Mouse (Mus musculus) E14TG2a.4 (cell line): ENCODE results near the gene Ddx49.

Experiments used
- CTCF ChIP-seq: conservative IDR thresholded peaks from 2 replicates; pipeline ENCODE4 v1.5.1; 2014; ENCODE audit warnings: low read length
- NANOG ChIP-seq: IDR thresholded peaks from 2 replicates; pipeline ENCODE4 v1.6.1; 2014; ENCODE audit warnings: borderline replicate concordance, low read length, mixed read lengths
- POU5F1 ChIP-seq: IDR thresholded peaks from 2 replicates; pipeline ENCODE4 v1.6.1; 2014; ENCODE audit warnings: low read length, borderline replicate concordance

DNA sequence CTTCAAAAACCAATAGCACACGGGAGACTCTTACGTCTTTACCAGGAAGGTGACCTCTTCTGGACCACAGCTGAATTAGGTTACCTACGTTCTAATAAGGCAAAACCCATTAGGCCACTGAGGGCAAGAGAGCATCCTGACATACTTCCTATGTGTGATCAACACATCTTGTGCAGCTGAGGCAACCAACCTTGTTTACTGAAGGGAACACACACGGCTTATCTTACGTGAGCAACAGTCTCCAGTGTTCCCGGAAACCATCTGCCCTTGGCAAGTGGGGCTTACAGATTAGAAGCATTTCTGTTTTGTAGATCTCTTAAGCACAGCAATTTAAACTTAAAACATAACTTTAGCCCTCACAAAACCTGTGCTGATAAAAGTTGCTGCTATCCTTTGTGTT, 25.2 kb upstream of the Ddx49 start:
- TF ChIP-seq CTCF (no peak), POU5F1 (no peak), NANOG (no peak)
